Mouse (Mus musculus) heart, embryonic 10.5 days (tissue): ENCODE results near the gene Dram2. TPM values are rescaled to one million over a fixed set of nuclear protein-coding genes. Genes with fewer than 3 reads are reported as not detected.
"Not testable (repeated sequence)": the region's sequence is repeated elsewhere in the genome, so short reads cannot be mapped to it uniquely, and the experiment has no call there.

Experiments used
- DNase-seq: peaks from one replicate; pipeline ENCODE4 v3.0.0-alpha.2; 2017; ENCODE audit warnings: low spot score
- H3K27ac ChIP-seq: fragments of 300-500 bp; sonication (generic); 2 replicates; pipeline ENCODE4 v1.5.1; 2016; ENCODE audit warnings: mild to moderate bottlenecking
- H3K27me3 ChIP-seq: fragments of 300-500 bp; sonication (generic); 2 replicates; pipeline ENCODE4 v1.6.1; 2016; ENCODE audit warnings: mild to moderate bottlenecking; ENCODE audit not compliant: poor library complexity, insufficient read depth, severe bottlenecking
- H3K36me3 ChIP-seq: fragments of 300-500 bp; sonication (generic); 2 replicates; pipeline ENCODE4 v1.6.1; 2016; ENCODE audit warnings: mild to moderate bottlenecking, moderate library complexity
- H3K4me1 ChIP-seq: fragments of 300-500 bp; sonication (generic); 2 replicates; pipeline ENCODE4 v1.6.1; 2016; ENCODE audit warnings: mild to moderate bottlenecking
- H3K4me3 ChIP-seq: fragments of 300-500 bp; sonication (generic); 2 replicates; pipeline ENCODE4 v1.5.1; 2016; ENCODE audit warnings: mild to moderate bottlenecking, moderate library complexity
- H3K9me3 ChIP-seq: fragments of 300-500 bp; sonication (generic); 2 replicates; pipeline ENCODE4 v1.6.1; 2016; ENCODE audit warnings: mild to moderate bottlenecking, moderate library complexity
- WGBS: fragments of 180-500 bp; shearing (Covaris S2); methylation state at CpG from one replicate; pipeline ENCODE4 v1.1.7; 2016; 5-methylcytosine and 5-hydroxymethylcytosine counted together
- polyA plus RNA-seq: library from polyadenylated mRNA; unstranded; fragments of >200 nt; fragmentation: Nextera tagmentation; extraction: Ambion mirVana; gene quantifications from 2 replicates; pipeline ENCODE4 v1.2.1, GENCODE M21; 2016

Dram2 gene
- polyA plus RNA-seq, 1 experiment from 2014 or later: 46.8 TPM

DNA sequence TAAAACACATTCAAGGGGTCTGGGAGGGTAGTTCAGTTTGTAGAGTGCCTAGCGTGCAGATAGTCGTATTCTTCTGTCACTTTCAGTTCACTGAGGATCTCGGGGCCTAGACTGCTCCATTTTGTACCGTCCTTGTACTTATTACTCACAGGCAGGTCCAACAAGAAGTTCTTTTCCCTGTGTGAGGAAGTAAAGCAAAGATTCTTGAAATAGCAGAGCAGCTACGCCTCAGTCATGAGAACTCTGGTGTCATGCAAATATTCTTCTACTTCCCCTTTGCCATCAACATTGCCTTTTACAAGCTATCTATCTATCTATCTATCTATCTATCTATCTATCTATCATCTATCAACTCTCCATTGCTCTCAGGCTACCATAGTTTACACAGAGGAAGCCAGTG is 5.8 kb downstream of the Dram2 start:
- WGBS: 88% methylated on average over 5 of the region's 5 CpGs
- Histone ChIP-seq H3K36me3 (peaks cover 34% of the 10 kb centered on the region), H3K27me3 (no peaks in the 10 kb centered on the region), H3K9me3 (no peaks in the 10 kb centered on the region), H3K4me1 (no peaks in the 10 kb centered on the region), H3K27ac (no peak overlapping the region), H3K4me3 (no peak overlapping the region)
- no peak for DNase-seq

DNA sequence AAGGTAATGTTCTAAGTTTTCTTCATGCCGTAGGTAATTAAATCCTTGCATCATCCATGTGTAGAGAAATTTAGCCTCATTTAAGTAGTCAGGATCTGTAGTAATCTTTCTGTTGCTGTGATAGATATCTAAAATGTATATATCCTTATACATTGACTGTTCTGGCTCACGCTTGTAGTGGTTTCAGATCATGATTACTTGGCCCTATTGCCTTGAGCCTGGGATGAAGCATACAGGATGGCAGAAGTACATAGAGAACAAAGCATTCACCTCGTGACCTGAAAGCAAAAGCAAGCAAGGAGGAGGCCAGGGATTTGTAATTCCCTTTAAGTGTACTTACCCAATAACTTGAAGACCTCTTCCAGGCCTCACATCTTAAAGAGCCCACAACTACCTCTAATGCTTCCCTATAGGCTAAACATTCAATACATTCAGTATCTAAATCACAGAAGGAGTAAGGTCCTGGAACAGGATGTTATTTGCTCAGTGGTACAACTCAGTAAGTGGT is 8.2 kb downstream of the Dram2 start:
- Histone ChIP-seq H3K4me1 (no peaks in the 10 kb centered on the region), H3K36me3 (peaks cover 43% of the 10 kb centered on the region), H3K27ac (no peak overlapping the region), H3K4me3 (no peak overlapping the region), H3K27me3 (no peaks in the 10 kb centered on the region), H3K9me3 (no peaks in the 10 kb centered on the region)
- WGBS: 83% methylated on average over 3 of the region's 3 CpGs
- DNase-seq: no peak

DNA sequence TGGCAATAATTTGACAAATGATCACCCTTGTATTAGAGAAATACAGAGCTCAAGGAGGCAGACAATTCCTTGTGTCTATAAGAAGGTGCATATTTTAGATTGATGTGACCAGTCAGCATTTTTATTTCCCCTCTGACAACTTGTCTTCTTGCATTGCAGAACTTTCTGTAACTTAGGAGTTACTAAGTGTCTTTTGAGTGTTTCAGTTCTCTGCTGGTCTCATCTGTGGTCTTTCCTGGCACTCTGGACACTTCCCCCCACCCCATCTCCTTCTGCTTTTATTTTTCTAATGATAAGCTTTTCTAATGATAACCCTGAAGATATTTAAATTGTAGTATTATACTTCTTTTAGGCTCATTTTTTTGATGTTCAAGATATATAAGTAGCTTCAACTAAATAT is 10.7 kb downstream of the Dram2 start:
- no peak overlapping the region for H3K4me3 ChIP-seq
- H3K9me3 ChIP-seq: no peaks in the 10 kb centered on the region
- H3K27me3 ChIP-seq: no peaks in the 10 kb centered on the region
- peaks cover 44% of the 10 kb centered on the region for H3K36me3 ChIP-seq
- H3K27ac ChIP-seq: no peak overlapping the region
- H3K4me1 ChIP-seq: no peaks in the 10 kb centered on the region
- no peak for DNase-seq

DNA sequence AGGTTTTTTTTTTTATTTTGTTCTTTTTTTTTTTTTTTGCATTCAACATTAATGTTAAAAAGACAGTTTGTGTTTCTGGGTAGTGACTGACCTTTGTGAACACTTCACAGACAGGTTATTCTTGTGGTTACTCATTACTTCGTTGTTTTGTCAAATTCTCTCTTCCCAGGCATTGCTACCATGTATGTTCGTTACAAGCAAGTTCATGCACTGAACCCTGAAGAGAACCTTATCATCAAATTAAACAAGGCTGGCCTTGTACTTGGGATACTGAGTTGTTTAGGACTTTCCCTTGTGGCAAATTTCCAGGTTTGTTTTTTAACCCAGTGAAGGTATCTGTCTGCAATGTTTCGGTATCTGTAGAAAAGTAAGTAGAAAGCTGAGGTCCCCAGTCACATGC is 18.3 kb downstream of the Dram2 start:
- no peaks in the 10 kb centered on the region for H3K4me1 ChIP-seq
- no peak overlapping the region for H3K27ac ChIP-seq
- H3K4me3 ChIP-seq: no peak overlapping the region
- WGBS: 85% methylated on average over 3 of the region's 3 CpGs
- no peaks in the 10 kb centered on the region for H3K9me3 ChIP-seq
- peaks cover 8% of the 10 kb centered on the region; the same call in 1 of the 2 replicates for H3K36me3 ChIP-seq
- no peaks in the 10 kb centered on the region for H3K27me3 ChIP-seq
- no peak for DNase-seq

DNA sequence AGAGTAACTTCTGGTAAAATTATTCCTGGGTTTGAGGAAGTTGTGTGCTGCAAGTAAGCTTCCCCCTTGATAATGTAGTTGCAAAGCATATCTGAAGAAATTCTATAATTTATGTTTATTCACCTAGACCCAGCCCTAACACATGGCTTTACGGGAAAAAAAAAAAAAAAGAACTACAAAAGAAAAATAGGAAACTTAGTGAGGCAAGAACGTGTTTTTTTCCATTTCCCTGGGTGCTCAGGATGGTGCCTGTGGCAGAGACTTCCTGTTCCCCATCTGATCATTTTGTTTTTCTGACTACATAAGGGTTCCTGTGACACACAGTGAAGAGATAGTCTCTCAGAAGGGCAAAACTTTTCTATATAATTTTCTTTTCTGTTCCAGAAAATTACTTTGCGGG is 25.6 kb downstream of the Dram2 start:
- DNase-seq: no peak
- Histone ChIP-seq H3K27me3 (no peaks in the 10 kb centered on the region), H3K36me3 (peaks cover 11% of the 10 kb centered on the region; the same call in 1 of the 2 replicates), H3K4me3 (no peak overlapping the region), H3K27ac (no peak overlapping the region), H3K9me3 (no peaks in the 10 kb centered on the region), H3K4me1 (no peaks in the 10 kb centered on the region)
- 69% methylated on average over 3 of the region's 3 CpGs for WGBS

DNA sequence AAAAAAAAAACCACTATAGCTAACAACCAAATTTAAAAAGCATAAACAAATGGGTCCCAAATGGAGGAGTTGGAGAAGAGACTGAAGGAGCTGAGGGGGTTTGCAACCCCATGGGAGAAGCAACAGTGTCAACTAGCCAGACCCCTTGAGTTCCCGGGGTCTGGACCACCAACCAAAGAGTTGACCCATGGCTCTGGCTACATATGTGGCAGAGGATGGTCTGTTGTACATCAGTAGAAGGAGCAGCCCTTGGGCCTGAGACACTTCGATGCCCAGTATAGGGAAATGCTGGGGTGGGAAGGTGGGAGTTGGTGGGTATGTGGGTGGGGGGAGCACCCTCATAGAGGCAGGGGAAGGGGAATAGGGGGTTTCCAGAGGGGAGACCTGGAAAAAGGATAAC is 31.7 kb downstream of the Dram2 start:
- no peak for DNase-seq
- Histone ChIP-seq H3K36me3 (peaks cover 5% of the 10 kb centered on the region; the same call in 1 of the 2 replicates), H3K27ac (no peak overlapping the region), H3K27me3 (no peaks in the 10 kb centered on the region), H3K4me3 (no peak overlapping the region), H3K9me3 (no peaks in the 10 kb centered on the region), H3K4me1 (no peaks in the 10 kb centered on the region)
- WGBS: 91% methylated on average over 2 of the region's 2 CpGs

DNA sequence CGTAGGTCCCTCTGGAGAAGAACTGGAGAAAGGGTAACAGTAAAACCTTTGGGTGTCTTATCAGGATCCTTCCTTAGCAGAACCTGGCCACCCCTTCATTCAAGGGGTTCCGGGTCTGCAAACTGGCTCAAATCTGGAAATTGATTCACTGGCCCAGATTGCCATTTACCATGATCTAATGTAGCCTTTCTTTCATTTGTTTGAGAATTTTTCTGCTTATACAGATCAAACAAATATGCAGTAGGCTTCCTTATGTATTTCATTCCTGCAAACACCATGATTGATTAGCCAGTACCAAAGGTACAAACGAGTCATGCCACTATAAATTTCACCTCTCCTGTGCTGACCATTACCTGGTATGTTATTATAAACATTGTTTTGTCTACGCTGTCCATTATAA is 46.0 kb downstream of the Dram2 start:
- not testable (repeated sequence) for H3K36me3 ChIP-seq, DNase-seq, H3K4me3 ChIP-seq, H3K27ac ChIP-seq, H3K27me3 ChIP-seq, H3K9me3 ChIP-seq, H3K4me1 ChIP-seq
- 77% methylated on average over 4 of the region's 4 CpGs for WGBS

DNA sequence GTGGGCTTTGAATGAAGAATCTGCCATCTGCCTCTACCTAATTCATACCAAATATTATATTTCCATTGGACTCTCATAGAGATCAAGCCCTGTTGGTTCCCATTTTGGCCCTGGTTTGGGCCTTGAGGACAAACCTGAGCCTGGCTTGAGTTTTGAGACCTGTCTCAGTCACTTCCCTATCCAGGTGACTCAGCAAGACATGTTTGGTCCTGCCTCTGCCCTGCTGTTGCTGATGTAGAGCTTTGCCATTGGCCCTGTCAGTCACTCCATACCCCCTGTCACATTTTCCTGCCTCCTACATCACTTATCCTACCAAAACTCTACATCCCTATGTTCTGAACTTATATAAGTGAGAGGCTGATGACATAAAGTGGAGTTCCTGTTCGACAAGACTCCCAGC is 70.5 kb downstream of the Dram2 start:
- no peaks in the 10 kb centered on the region for H3K36me3 ChIP-seq
- 72% methylated on average over 1 of the region's 1 CpGs for WGBS

More for the DNA sequence above, 70.5 kb downstream of the Dram2 start:
- no peak for DNase-seq
- Histone ChIP-seq H3K9me3 (no peaks in the 10 kb centered on the region), H3K27me3 (no peaks in the 10 kb centered on the region), H3K4me3 (no peak overlapping the region), H3K27ac (no peak overlapping the region), H3K4me1 (no peaks in the 10 kb centered on the region)

Other genes with a start within 250 kb of the Dram2 start
- gene Chil6, start 141.6 kb upstream of the Dram2 start, polyA plus RNA-seq: not detected in 2 replicates
- gene Dennd2d, start 65.4 kb upstream of the Dram2 start, polyA plus RNA-seq: 2.7 and 3.3 TPM in 2 replicates
- 28.0 and 36.6 TPM in 2 replicates for gene Cept1, start within 50 bp of the Dram2 start, polyA plus RNA-seq
- gene Lrif1, start 137.2 kb downstream of the Dram2 start, polyA plus RNA-seq: 11.9 and 12.7 TPM in 2 replicates
- gene Cd53, start 242.4 kb downstream of the Dram2 start, polyA plus RNA-seq: 2.5 and 2.6 TPM in 2 replicates